Mouse (Mus musculus) cerebellum, adult 2 months (tissue): ENCODE measurements around the gene Fam124a.

Experiments used
- CTCF ChIP-seq: fragments of 200-500 bp; IDR thresholded peaks from 2 replicates; pipeline ENCODE4 v1.5.1; 2011; ENCODE audit warnings: low read depth, mild to moderate bottlenecking, control low read depth, low read length, moderate library complexity, borderline replicate concordance; ENCODE audit not compliant: insufficient read depth
- POLR2A ChIP-seq: fragments of 200-500 bp; IDR thresholded peaks from 2 replicates; pipeline ENCODE4 v1.6.1; 2011; ENCODE audit warnings: low read length, control low read depth, borderline replicate concordance; ENCODE audit not compliant: insufficient read depth

- no peak for TF ChIP-seq POLR2A
- TF ChIP-seq CTCF = no peak
Measured at GRCm38 (mm10) chr14:62609904-62610303, 54.4 kb downstream of the Fam124a start.
